Mouse (Mus musculus): ENCODE measurements at regions not wholly inside any gene's neighbourhood (a gene's known extent, or its start where the extent isn't known, plus 50 kb on each side); places are given as distances from the start of the nearest gene placed in this dataset.
A peak's percentile ranks its signal among the peaks of the same experiment; 100 is the strongest.

DNA sequence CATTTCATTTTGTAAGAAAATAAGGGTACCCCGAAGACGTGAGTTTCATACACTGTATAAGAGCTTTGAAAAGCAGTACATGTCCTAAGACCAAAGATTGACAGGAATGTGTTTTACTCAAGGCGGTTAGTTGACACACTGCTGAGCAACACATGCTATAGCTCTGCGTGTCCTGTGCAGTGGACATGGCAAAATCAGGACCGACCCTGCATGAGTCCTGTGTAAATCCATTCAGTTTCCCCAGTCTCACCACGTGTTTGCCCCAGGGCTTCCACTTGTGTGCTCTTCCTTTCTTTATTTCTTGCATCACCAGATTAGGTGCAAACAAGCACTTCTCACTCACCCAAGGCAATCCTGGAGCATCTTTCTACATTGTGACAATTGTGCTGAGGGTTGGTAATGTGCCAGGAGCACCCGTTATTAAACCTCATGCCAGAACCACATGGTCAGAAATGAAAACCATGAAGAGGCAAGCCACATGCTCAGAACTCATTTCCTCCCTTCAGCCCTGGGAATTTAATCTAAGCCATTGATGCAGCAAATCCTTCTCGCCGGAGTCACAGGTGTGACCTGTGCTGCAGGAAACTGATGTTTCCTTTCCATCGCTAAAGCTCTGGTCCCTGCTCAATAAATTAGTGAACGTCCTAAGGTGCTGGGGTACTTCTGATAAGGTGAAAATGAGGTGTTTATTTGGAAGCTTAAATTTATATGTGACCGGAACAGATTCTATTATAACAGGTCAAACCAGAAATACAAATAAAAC, 261.2 kb upstream of the Zwint start:
- no peak overlapping the region for H3K4me2 ChIP-seq (replicated peaks)
- no peak overlapping the region for H3K4me3 ChIP-seq
- no peak overlapping the region for H3K9ac ChIP-seq (replicated peaks)
- H3K27ac ChIP-seq (replicated peaks), result no peak overlapping the region
- H3K4me1 ChIP-seq, result no peaks in the 10 kb centered on the region
- ATAC-seq (ENCODE audit: low FRiP score, low read depth), result no peak
- no peaks in the 10 kb centered on the region for H3K36me3 ChIP-seq
- 89% methylated on average over 12 of the region's 12 CpGs for WGBS
- H3K27me3 ChIP-seq, result no peaks in the 10 kb centered on the region
- no peaks in the 10 kb centered on the region for H3K9me3 ChIP-seq

DNA sequence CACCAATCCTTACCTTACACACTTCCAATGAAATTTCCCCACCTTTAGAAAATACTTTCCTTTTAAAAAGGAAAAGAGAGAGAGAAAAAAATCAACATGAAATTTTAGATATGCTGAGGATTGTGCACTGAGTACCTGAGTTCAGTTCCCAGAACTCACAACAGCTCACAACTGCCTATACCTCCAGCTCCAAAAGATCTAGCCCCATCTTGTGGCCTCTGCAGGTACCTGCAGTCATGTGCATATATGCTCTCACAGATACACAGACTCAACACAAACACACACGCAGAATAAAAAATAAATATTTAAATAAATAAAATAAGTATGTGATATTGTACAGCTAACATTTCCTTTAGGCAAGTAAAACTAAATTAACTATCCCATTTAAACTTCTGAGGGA, 260.3 kb upstream of the Zwint start:
- ATAC-seq (ENCODE audit: low FRiP score, low read depth), result no peak
- no peak overlapping the region for H3K27ac ChIP-seq (replicated peaks)
- H3K36me3 ChIP-seq, result no peaks in the 10 kb centered on the region

DNA sequence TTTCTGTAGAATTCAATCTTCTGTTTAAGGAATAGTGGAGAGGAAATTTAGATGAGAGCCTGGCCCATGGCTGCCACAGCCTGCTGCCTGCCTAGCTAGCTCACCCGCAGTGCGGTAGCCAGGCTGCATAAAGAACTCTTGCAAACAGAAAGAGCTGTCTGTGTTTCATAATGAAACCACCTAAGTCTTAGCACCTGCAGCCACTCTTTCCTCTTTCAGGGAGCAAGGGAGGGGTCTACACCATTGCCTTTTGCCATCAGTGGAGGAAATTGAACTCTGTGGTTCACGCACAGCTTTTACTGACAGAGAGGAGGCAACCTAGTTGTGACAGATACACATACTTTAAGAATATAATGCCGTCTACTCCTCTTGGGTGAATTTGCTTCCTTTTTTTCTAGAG, 251.4 kb upstream of the Zwint start:
- no peaks in the 10 kb centered on the region for H3K36me3 ChIP-seq
- H3K4me1 ChIP-seq, result no peaks in the 10 kb centered on the region
- no peak for ATAC-seq (ENCODE audit: low FRiP score, low read depth)
- no peak overlapping the region for H3K27ac ChIP-seq (replicated peaks)
- H3K4me3 ChIP-seq, result no peak overlapping the region
- H3K4me2 ChIP-seq (replicated peaks), result no peak overlapping the region
- H3K27me3 ChIP-seq, result no peaks in the 10 kb centered on the region
- no peaks in the 10 kb centered on the region for H3K9me3 ChIP-seq
- 60% methylated on average over 4 of the region's 4 CpGs for WGBS
- no peak overlapping the region for H3K9ac ChIP-seq (replicated peaks)

More for the DNA sequence above, 260.3 kb upstream of the Zwint start:
- H3K4me3 ChIP-seq, result no peak overlapping the region
- no peak overlapping the region for H3K4me2 ChIP-seq (replicated peaks)
- no peaks in the 10 kb centered on the region for H3K27me3 ChIP-seq
- H3K9me3 ChIP-seq, result no peaks in the 10 kb centered on the region
- WGBS, result 97% methylated on average over 1 of the region's 1 CpGs
- no peak overlapping the region for H3K9ac ChIP-seq (replicated peaks)
- H3K4me1 ChIP-seq, result no peaks in the 10 kb centered on the region

DNA sequence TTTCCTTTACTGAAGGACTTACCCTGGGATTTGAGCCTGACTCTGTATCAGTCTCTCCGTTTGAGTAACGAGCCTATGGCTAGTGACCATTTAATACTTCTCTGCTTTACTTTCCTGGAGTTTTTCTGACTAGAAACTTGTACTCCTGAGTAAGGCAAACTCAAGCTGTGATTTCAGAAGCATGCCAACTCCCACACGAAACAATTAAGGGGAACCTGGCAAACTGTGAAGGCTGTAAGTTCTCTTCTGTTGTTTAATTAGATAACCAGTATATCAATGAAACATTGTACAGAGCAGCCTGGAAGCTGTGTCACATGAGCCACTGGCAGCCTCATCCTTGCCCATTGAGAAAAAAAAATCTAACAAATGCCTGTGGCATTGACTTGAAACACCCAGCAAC, 244.3 kb upstream of the Zwint start:
- ATAC-seq (ENCODE audit: low FRiP score, low read depth), result no peak
- Histone ChIP-seq H3K27me3 (no peaks in the 10 kb centered on the region), H3K9ac (replicated peaks) (no peak overlapping the region), H3K36me3 (no peaks in the 10 kb centered on the region), H3K27ac (replicated peaks) (no peak overlapping the region), H3K4me3 (no peak overlapping the region), H3K4me2 (replicated peaks) (no peak overlapping the region), H3K9me3 (no peaks in the 10 kb centered on the region), H3K4me1 (no peaks in the 10 kb centered on the region)
- 83% methylated on average over 3 of the region's 3 CpGs for WGBS

DNA sequence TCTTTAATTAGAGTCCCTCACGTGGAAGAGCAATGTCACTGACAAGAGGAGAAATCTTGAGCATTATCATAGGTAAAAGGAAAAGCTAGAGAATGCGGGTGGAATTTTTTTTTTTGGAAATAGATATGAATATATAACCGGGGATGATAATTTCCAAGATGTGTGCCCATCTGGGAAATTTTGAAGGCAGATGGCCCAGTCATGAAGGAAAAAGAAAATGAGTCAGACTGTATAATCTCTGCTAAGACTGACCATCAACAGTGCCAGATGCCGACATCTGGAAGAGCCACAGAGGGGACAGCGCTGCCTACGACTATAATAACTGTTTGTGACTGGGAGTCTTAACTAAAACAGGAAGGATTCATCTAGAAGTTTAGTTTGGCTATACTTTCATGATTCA, 243.0 kb upstream of the Zwint start:
- no peak overlapping the region for H3K9ac ChIP-seq (replicated peaks)
- WGBS, result 81% methylated on average over 6 of the region's 6 CpGs
- H3K36me3 ChIP-seq, result no peaks in the 10 kb centered on the region
- no peaks in the 10 kb centered on the region for H3K27me3 ChIP-seq
- H3K4me3 ChIP-seq, result no peak overlapping the region
- H3K4me1 ChIP-seq, result no peaks in the 10 kb centered on the region
- no peak overlapping the region for H3K27ac ChIP-seq (replicated peaks)
- no peak for ATAC-seq (ENCODE audit: low FRiP score, low read depth)
- H3K4me2 ChIP-seq (replicated peaks), result no peak overlapping the region
- H3K9me3 ChIP-seq, result no peaks in the 10 kb centered on the region

DNA sequence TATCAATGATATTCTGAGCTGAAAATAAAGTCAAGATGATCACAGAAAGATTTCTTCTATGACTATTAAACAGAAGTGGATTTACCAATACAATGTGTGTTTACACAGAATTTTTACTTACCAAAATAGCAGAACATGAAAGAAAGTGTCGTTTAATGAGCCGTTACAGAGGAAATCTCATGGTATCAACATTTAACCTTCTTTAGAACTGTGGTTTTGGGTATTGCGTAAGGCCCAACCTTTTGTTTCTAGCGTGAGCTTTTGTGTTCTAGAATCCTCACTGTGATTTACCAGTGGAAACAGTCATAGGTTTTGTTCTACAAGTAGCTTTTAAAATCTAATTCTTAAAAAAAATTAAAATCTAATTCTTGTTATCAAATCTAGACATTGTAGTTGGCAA, 200.0 kb upstream of the Zwint start:
- no peaks in the 10 kb centered on the region for H3K9me3 ChIP-seq
- H3K9ac ChIP-seq (replicated peaks), result no peak overlapping the region
- H3K4me1 ChIP-seq, result no peaks in the 10 kb centered on the region
- no peak for ATAC-seq (ENCODE audit: low FRiP score, low read depth)
- no peaks in the 10 kb centered on the region for H3K36me3 ChIP-seq
- WGBS, result 92% methylated on average over 4 of the region's 4 CpGs
- no peak overlapping the region for H3K4me2 ChIP-seq (replicated peaks)
- H3K4me3 ChIP-seq, result no peak overlapping the region
- no peaks in the 10 kb centered on the region for H3K27me3 ChIP-seq
- H3K27ac ChIP-seq (replicated peaks), result no peak overlapping the region

DNA sequence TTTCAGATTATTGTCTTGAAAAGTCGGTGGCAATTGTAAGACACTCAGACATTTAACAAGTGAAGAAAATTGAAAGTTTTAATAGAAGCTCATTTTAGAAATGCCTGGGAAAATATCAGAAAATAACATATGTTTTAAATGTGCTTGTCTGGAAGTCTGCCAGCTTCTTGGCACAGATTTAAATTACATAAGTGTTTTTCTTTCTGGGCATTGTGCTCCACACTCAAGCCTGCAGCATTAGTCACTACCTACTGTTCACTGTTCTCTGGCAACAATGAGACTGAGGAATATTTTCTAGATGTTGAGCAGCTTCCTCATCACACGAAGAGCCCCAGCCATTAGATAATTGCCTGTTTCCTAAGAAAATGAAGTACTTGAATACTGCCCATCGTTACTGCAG, 170.3 kb upstream of the Zwint start:
- no peak overlapping the region for H3K4me3 ChIP-seq
- no peak for ATAC-seq (ENCODE audit: low FRiP score, low read depth)
- WGBS, result 86% methylated on average over 3 of the region's 3 CpGs
- no peaks in the 10 kb centered on the region for H3K4me1 ChIP-seq
- no peaks in the 10 kb centered on the region for H3K36me3 ChIP-seq
- no peak overlapping the region for H3K9ac ChIP-seq (replicated peaks)
- no peak overlapping the region for H3K4me2 ChIP-seq (replicated peaks)
- no peaks in the 10 kb centered on the region for H3K9me3 ChIP-seq
- H3K27me3 ChIP-seq, result no peaks in the 10 kb centered on the region
- no peak overlapping the region for H3K27ac ChIP-seq (replicated peaks)

DNA sequence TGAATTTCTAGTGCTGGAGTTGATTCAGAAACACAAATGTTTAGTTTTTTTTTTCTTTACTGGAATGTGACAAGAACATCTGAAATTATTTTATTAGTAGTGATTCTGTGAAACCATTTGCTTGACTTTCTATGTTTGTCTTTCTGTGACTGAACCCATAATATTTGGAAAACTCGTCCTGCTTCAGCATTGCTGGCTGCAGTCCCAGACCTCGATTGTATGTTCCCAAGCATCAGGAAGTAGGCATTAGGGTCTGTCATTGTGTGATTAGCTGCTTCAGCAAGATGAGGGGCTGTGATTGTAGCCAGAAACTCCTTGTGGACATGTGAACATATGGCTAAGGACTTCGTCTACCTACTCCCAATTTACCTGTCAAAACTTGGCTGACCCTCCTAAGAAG, 122.2 kb upstream of the Zwint start:
- Histone ChIP-seq H3K36me3 (no peaks in the 10 kb centered on the region), H3K9ac (replicated peaks) (no peak overlapping the region), H3K9me3 (no peaks in the 10 kb centered on the region), H3K27me3 (no peaks in the 10 kb centered on the region), H3K27ac (replicated peaks) (no peak overlapping the region), H3K4me2 (replicated peaks) (no peak overlapping the region), H3K4me3 (no peak overlapping the region), H3K4me1 (no peaks in the 10 kb centered on the region)
- WGBS, result 79% methylated on average over 3 of the region's 3 CpGs
- no peak for ATAC-seq (ENCODE audit: low FRiP score, low read depth)

DNA sequence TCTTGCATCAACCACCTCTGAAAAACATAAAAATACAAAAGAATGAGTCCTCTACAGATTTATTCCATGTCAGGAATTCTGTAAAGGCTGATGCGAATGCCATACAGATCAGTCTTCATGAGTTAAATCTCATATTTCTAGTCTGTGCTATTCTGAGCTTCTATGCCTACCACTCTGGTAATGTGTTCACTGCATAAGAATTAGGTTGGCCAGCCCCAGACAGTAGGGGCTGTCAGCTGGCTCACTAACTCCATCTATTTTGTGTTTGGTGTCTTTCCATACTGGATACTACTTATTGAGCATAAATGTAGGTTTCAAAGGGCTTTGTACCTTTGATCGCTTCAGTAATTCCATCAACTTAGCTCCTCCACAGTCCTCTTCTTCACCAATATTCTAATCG, 121.2 kb upstream of the Zwint start:
- Histone ChIP-seq H3K9me3 (no peaks in the 10 kb centered on the region), H3K27me3 (no peaks in the 10 kb centered on the region), H3K27ac (replicated peaks) (no peak overlapping the region), H3K4me3 (no peak overlapping the region), H3K36me3 (no peaks in the 10 kb centered on the region), H3K4me1 (no peaks in the 10 kb centered on the region), H3K4me2 (replicated peaks) (no peak overlapping the region), H3K9ac (replicated peaks) (no peak overlapping the region)
- ATAC-seq (ENCODE audit: low FRiP score, low read depth), result no peak
- 76% methylated on average over 3 of the region's 3 CpGs for WGBS

DNA sequence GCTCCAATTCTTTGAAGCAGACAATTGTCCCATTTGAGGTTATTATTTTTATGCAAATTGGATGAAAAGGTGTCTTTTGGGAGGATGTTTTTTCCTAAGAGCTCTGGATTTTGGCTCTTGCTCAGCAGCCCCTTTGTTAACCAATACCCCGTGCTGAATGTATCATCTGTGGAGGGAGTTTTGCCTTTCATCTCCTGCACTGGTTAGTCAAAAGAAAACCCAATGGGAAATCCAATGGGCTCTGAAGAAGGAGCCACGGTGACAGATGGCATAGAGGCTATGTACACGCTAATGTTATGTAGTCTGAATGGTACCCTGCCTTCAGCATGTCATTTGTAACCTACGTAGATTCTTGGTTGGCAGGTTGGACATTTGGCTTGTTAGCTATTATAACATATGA, 120.8 kb upstream of the Zwint start:
- WGBS, result 79% methylated on average over 4 of the region's 4 CpGs
- Histone ChIP-seq H3K4me3 (no peak overlapping the region), H3K4me1 (no peaks in the 10 kb centered on the region), H3K9ac (replicated peaks) (no peak overlapping the region), H3K27ac (replicated peaks) (no peak overlapping the region), H3K36me3 (no peaks in the 10 kb centered on the region), H3K4me2 (replicated peaks) (no peak overlapping the region), H3K27me3 (no peaks in the 10 kb centered on the region), H3K9me3 (no peaks in the 10 kb centered on the region)
- no peak for ATAC-seq (ENCODE audit: low FRiP score, low read depth)

DNA sequence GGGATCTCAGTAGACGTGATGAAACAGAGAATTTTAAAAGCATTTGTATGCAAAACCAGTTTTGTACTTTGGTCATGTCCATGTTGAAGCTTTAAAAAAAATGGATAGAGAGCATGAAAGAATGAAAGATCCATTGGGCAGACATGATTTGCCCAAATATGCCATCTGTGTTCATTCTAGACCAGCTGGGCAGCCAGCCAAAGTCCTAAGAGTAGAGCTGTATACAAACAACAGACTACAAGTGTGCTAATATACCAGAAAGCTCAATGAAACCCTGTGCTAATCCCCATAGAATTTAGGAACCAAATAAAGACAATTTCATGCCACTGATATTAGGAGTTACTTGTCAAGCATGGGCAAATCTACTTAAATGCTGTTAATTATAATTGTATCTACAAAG, 105.1 kb upstream of the Zwint start:
- Histone ChIP-seq H3K4me2 (replicated peaks) (no peak overlapping the region), H3K36me3 (no peaks in the 10 kb centered on the region), H3K27me3 (no peaks in the 10 kb centered on the region), H3K4me3 (no peak overlapping the region), H3K9ac (replicated peaks) (no peak overlapping the region), H3K9me3 (no peaks in the 10 kb centered on the region), H3K27ac (replicated peaks) (no peak overlapping the region), H3K4me1 (no peaks in the 10 kb centered on the region)
- 83% methylated on average over 1 of the region's 1 CpGs for WGBS
- ATAC-seq (ENCODE audit: low FRiP score, low read depth), result no peak

DNA sequence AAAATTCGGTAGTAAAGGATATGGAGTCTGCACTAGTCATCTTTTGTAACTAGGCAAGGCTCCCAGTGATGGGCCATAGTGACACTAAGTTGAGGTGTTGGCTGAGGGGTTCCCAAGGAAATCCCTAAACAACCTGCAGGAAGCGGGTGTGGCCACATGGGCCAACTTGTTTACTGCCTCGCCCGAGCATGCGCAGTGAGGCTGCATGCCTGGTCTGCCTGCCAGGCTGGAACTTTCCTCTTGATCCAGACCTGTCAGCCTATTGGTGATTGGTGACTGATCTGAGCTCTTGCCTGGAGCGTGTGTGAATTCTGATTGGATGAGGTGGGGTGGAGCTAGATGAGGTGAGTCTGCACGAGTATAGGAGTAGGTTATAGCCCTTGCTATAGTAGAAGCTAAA, 103.1 kb upstream of the Zwint start:
- ATAC-seq (ENCODE audit: low FRiP score, low read depth), result no peak
- H3K36me3 ChIP-seq, result no peaks in the 10 kb centered on the region
- no peak overlapping the region for H3K4me3 ChIP-seq
- no peaks in the 10 kb centered on the region for H3K4me1 ChIP-seq
- WGBS, result 83% methylated on average over 7 of the region's 7 CpGs
- H3K27me3 ChIP-seq, result no peaks in the 10 kb centered on the region
- H3K4me2 ChIP-seq (replicated peaks), result no peak overlapping the region
- H3K9me3 ChIP-seq, result no peaks in the 10 kb centered on the region
- H3K27ac ChIP-seq (replicated peaks), result no peak overlapping the region
- no peak overlapping the region for H3K9ac ChIP-seq (replicated peaks)

DNA sequence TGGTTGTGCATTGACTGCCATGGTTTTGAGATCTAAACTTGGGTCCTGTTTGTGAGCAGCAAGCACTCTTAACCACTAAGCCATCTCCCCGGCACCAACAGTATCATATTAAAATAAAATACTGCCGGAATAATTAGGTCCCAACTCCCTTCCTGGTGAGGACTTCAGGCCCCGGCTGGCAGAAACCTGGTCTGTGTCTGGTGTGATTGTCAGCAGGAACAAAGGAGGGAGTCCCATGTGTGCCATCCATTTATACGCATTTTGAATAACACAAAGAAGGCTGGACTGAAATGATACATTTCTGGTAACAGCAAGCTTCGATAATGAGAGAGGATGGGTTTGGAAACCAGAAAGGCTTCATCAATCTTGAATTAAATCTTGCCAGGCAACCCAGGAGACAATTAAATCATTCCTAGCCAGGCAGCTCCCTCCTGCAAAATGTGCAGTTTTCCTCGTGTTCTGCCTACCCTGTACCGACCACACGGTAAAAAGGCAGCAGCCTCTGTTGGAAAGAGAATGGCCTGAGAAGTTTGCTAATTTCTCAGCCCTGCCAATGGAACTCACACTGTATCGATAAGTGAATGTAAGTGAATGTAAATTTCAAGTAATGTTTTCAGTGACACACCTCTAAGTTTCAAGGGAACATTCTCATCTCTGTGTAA, 80.5 kb upstream of the Zwint start:
- Histone ChIP-seq H3K4me3 (no peak overlapping the region), H3K4me1 (no peaks in the 10 kb centered on the region), H3K27ac (replicated peaks) (no peak overlapping the region), H3K9me3 (no peaks in the 10 kb centered on the region), H3K4me2 (replicated peaks) (no peak overlapping the region), H3K27me3 (no peaks in the 10 kb centered on the region), H3K36me3 (no peaks in the 10 kb centered on the region), H3K9ac (replicated peaks) (no peak overlapping the region)
- WGBS, result 79% methylated on average over 9 of the region's 9 CpGs
- ATAC-seq (ENCODE audit: low FRiP score, low read depth), result peak; percentile 38; the same call in 1 of the 2 replicates
